Mouse (Mus musculus) embryonic facial prominence, embryonic 11.5 days (tissue): ENCODE data around the gene Gpam. TPM values are rescaled to one million over a fixed set of nuclear protein-coding genes. Genes with fewer than 3 reads are reported as not detected.

Experiments used
- ATAC-seq: fragments of 200-750 bp; cut with Nextera tagmentation; replicated peaks from 2 replicates; pipeline ENCODE4 v1.8.0; 2017; ENCODE audit warnings: low read depth; ENCODE audit not compliant: insufficient number of reproducible peaks, low FRiP score, low TSS enrichment
- DNase-seq: peaks from one replicate; pipeline ENCODE4 v3.0.0-alpha.2; 2015; ENCODE audit warnings: low spot score
- H3K27ac ChIP-seq: fragments of 300-500 bp; sonication (generic); replicated peaks from 2 replicates; pipeline ENCODE4 v1.5.1; 2014; ENCODE audit warnings: mild to moderate bottlenecking, low read depth, low read length, control low read depth
- H3K27me3 ChIP-seq: fragments of 300-500 bp; sonication (generic); 2 replicates; pipeline ENCODE4 v1.6.1; 2014; ENCODE audit warnings: mild to moderate bottlenecking, low read length, moderate library complexity, mixed read lengths; ENCODE audit not compliant: control insufficient read depth, insufficient read depth
- H3K36me3 ChIP-seq: fragments of 300-500 bp; sonication (generic); replicated peaks from 2 replicates; pipeline ENCODE4 v1.6.1; 2014; ENCODE audit warnings: low read depth, mild to moderate bottlenecking, low read length, moderate library complexity, mixed read lengths; ENCODE audit not compliant: control insufficient read depth, insufficient read depth
- H3K4me1 ChIP-seq: fragments of 300-500 bp; sonication (generic); 2 replicates; pipeline ENCODE4 v1.6.1; 2014; ENCODE audit warnings: low read length, mixed read lengths; ENCODE audit not compliant: control insufficient read depth, insufficient read depth
- H3K4me2 ChIP-seq: fragments of 300-500 bp; sonication (generic); 2 replicates; pipeline ENCODE4 v1.6.1; 2014; ENCODE audit warnings: low read depth, mild to moderate bottlenecking, control low read depth, low read length, moderate library complexity
- H3K4me3 ChIP-seq: fragments of 300-500 bp; sonication (generic); 2 replicates; pipeline ENCODE4 v1.5.1; 2014; ENCODE audit warnings: low read depth, low read length, control low read depth
- H3K9ac ChIP-seq: fragments of 300-500 bp; sonication (generic); replicated peaks from 2 replicates; pipeline ENCODE4 v1.6.1; 2014; ENCODE audit warnings: mild to moderate bottlenecking, control low read depth, low read length
- H3K9me3 ChIP-seq: fragments of 300-500 bp; sonication (generic); replicated peaks from 2 replicates; pipeline ENCODE4 v1.6.1; 2016; ENCODE audit warnings: mild to moderate bottlenecking, low read length, inconsistent platforms, mixed read lengths; ENCODE audit not compliant: control insufficient read depth
- WGBS: fragments of 180-500 bp; shearing (Covaris S2); extraction: QIAGEN DNeasy Blood & Tissue Kit; methylation state at CpG from one replicate; pipeline ENCODE4 v1.1.7; 2014; 5-methylcytosine and 5-hydroxymethylcytosine counted together
- polyA plus RNA-seq: library from polyadenylated mRNA; unstranded; fragments of >200 nt; fragmentation: Nextera tagmentation; extraction: Ambion mirVana; gene quantifications from 2 replicates; pipeline ENCODE4 v1.2.1, GENCODE M21; 2014

Gpam gene
- polyA plus RNA-seq, 1 experiment from 2014 or later = 18.7 TPM

- 83% methylated on average over 8 of the region's 8 CpGs for WGBS
Observed at GRCm38 (mm10) chr19:55062501-55062900, 64.5 kb downstream of the Gpam start.

DNA sequence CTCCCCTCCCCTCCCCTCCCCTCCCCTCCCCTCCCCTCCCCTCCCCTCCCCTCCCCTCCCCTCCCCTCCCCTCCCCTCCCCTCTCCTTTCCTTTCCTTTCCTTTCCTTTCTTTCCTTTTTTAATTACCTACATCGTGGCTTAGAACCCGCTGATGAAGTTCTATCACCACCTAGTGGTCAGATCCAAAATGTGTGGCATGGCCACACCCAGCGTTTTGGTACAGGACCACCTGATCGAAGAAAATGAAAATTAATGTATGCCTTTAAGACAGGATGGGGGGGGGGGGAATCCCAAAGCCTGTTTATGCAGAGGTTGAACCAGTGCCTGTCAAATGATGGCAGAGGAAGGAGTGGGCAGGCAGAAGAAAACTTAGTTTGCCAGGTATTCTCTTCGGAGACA is 65.1 kb downstream of the Gpam start:
- no peak; the same call in 1 of the 2 replicates for ATAC-seq
- WGBS = 29% methylated on average over 5 of the region's 5 CpGs
- no peaks in the 10 kb centered on the region for H3K4me1 ChIP-seq
- H3K4me3 ChIP-seq = no peak overlapping the region
- H3K4me2 ChIP-seq = no peak overlapping the region
- no peak overlapping the region for H3K27ac ChIP-seq
- peak; percentile 87 for DNase-seq
- H3K27me3 ChIP-seq = no peaks in the 10 kb centered on the region
- no peak overlapping the region for H3K9ac ChIP-seq
- no peaks in the 10 kb centered on the region for H3K9me3 ChIP-seq
- no peaks in the 10 kb centered on the region for H3K36me3 ChIP-seq

More at GRCm38 (mm10) chr19:55062501-55062900, 64.5 kb downstream of the Gpam start:
- Histone ChIP-seq H3K4me1 (no peaks in the 10 kb centered on the region), H3K4me2 (no peak overlapping the region), H3K9ac (no peak overlapping the region), H3K27me3 (no peaks in the 10 kb centered on the region), H3K9me3 (no peaks in the 10 kb centered on the region), H3K4me3 (no peak overlapping the region), H3K27ac (no peak overlapping the region), H3K36me3 (no peaks in the 10 kb centered on the region)
- DNase-seq = no peak
- no peak for ATAC-seq

GRCm38 (mm10) chr19:55061447-55061901 is 65.6 kb downstream of the Gpam start:
- ATAC-seq (peak; percentile 54), DNase-seq (peak; percentile 19)
- no peaks in the 10 kb centered on the region for H3K4me1 ChIP-seq
- no peak overlapping the region for H3K9ac ChIP-seq
- no peaks in the 10 kb centered on the region for H3K27me3 ChIP-seq
- no peaks in the 10 kb centered on the region for H3K36me3 ChIP-seq
- no peak overlapping the region for H3K4me3 ChIP-seq
- peak overlapping the region; percentile 47 for H3K4me2 ChIP-seq
- H3K9me3 ChIP-seq = no peaks in the 10 kb centered on the region
- WGBS = 10% methylated on average over 14 of the region's 14 CpGs
- no peak overlapping the region for H3K27ac ChIP-seq

DNA sequence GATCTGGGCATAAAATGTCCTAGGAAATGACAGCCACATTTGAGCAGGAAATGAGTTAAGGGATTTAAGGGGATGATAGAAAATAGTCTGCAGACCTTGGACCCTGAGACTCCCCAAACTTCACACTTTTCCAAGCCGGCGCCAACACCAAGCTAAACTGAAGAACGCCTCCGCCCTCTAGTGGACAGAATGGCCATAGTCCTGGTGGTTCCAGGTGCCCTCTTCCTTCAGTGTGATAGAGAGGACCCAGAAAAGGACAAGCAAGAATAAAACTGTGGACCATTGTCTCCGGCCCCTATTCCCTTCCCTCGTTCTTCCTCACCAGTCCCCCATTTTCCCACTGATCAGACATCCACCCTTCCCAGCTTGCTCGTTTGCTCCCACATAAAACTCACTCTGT is 66.1 kb downstream of the Gpam start:
- no peaks in the 10 kb centered on the region for H3K4me1 ChIP-seq
- H3K4me3 ChIP-seq = no peak overlapping the region
- no peaks in the 10 kb centered on the region for H3K27me3 ChIP-seq
- H3K4me2 ChIP-seq = peak overlapping the region; percentile 47; the same call in 1 of the 2 replicates
- DNase-seq (peak; percentile 89), ATAC-seq (peak; percentile 72; the same call in 1 of the 2 replicates)
- H3K9ac ChIP-seq = no peak overlapping the region
- no peak overlapping the region for H3K27ac ChIP-seq
- no peaks in the 10 kb centered on the region for H3K36me3 ChIP-seq
- 6% methylated on average over 7 of the region's 7 CpGs for WGBS
- H3K9me3 ChIP-seq = no peaks in the 10 kb centered on the region

DNA sequence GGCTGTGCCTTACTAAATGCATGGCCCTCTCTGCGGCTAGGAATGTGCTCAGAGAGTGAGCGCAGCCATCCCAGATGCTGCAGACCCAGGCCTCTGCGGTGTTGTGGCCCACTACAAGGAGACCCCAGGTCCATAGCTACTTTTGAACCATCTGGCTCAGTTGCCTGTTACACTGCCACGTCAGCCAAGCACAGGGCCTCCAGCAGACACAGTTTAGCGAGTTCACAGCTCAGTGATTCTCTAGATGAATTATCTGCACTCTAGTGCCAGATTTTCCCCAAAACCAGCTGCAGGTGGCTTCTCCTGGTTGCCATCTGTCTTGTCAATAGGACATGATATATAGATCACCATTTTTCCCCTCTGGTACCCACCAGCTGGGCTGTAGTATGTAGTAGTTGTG is 69.6 kb downstream of the Gpam start:
- Histone ChIP-seq H3K27ac (no peak overlapping the region), H3K4me2 (no peak overlapping the region), H3K27me3 (no peaks in the 10 kb centered on the region), H3K4me3 (no peak overlapping the region), H3K9me3 (no peaks in the 10 kb centered on the region), H3K36me3 (no peaks in the 10 kb centered on the region), H3K4me1 (no peaks in the 10 kb centered on the region), H3K9ac (no peak overlapping the region)
- ATAC-seq = no peak
- DNase-seq = no peak
- WGBS = 73% methylated on average over 5 of the region's 5 CpGs

DNA sequence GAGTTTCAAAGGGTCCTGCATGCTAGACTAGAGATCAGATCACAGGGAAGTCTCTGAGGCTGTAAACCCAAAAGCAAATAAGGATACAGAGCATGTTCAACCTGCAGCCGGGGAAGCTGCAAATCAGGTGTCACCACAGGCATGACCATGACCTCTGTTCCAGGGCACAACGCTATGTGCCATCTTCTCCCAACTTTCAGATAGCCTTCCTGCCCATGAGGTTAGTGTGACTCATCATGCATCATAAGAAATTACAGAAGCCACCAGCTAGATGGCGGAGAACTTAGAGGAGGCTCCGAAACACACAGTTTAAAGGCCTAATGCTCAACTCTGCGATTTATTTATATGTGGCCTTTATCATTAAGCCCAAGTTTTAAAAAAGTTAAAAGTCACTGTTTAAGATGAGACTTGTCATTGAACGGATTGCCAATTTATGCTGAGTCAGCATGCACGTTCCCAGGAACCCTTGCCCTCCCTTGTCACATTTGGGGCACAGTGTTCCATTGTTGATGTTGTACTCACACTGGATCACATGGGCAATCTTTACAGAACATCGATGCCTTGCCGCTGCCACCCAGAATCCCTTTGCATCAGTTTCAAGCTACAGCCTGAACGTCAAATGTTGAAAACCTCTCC is 71.3 kb downstream of the Gpam start:
- Histone ChIP-seq H3K36me3 (no peaks in the 10 kb centered on the region), H3K27me3 (no peaks in the 10 kb centered on the region)
- WGBS = 87% methylated on average over 10 of the region's 10 CpGs

DNA sequence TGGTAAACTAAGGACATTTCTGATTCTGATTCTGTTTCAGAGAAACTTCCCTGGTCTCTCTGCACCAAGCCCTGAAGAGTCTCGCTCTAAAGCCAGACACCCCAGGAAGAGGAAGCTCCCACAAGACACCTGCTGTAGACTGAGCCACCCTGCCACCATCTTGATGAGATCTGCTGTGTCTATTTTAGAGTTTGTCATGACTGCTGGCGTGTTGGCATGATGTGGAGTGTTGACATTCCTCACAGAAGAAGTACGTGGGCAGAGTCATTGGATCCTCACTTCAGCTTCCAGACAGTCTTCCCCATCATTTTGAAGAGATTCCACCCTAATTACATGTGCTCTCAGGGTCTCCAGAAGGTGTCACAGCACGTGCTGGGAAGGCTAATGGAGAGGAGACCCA is 73.9 kb downstream of the Gpam start:
- Histone ChIP-seq H3K27me3 (no peaks in the 10 kb centered on the region), H3K4me2 (no peak overlapping the region), H3K9ac (no peak overlapping the region), H3K9me3 (no peaks in the 10 kb centered on the region), H3K4me1 (no peaks in the 10 kb centered on the region), H3K27ac (no peak overlapping the region), H3K36me3 (no peaks in the 10 kb centered on the region), H3K4me3 (no peak overlapping the region)
- 77% methylated on average over 4 of the region's 4 CpGs for whole genome bisulfite sequencing
- no peak for DNase-seq
- no peak for ATAC-seq

More for the DNA sequence above, 71.3 kb downstream of the Gpam start:
- Histone ChIP-seq H3K4me1 (no peaks in the 10 kb centered on the region), H3K27ac (no peak overlapping the region), H3K9me3 (no peaks in the 10 kb centered on the region), H3K4me3 (no peak overlapping the region), H3K4me2 (no peak overlapping the region), H3K9ac (no peak overlapping the region)
- DNase-seq (no peak), ATAC-seq (no peak)

DNA sequence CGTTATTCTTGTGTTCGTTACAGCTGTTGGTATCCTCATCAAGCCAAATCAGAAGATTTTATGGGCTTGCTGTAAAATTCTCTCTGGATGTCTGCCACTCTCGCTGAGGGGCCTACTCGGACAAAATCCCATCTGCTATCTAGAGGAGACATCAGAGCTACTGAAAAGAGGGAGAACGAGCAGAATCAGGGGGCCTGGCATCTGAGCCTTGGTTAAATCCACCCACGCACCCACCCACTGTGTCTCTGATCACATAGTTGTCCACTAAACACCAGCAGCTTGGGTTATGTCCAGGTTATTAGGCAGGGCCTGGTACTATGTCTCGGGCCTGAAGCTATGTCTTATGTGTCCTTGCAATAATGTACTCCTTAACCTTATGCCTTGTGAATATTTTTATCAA is 89.6 kb downstream of the Gpam start:
- WGBS = 80% methylated on average over 7 of the region's 7 CpGs
- H3K9ac ChIP-seq = no peak overlapping the region
- no peaks in the 10 kb centered on the region for H3K36me3 ChIP-seq
- H3K9me3 ChIP-seq = no peaks in the 10 kb centered on the region
- no peak overlapping the region for H3K4me3 ChIP-seq
- no peak overlapping the region for H3K4me2 ChIP-seq
- no peak overlapping the region for H3K27ac ChIP-seq
- ATAC-seq (no peak), DNase-seq (no peak)
- H3K27me3 ChIP-seq = no peaks in the 10 kb centered on the region
- no peaks in the 10 kb centered on the region for H3K4me1 ChIP-seq
